ENCODE assay signal across 26 mouse cellular contexts in genomic region chr5:128694107-128694506, GRCm38 (mm10). TPM values are rescaled to one million over a fixed set of nuclear protein-coding genes. Genes with fewer than 3 reads are reported as not detected.
"Had no signal": no experiment of that assay in that cellular context is flagged by ENCODE, and none has a peak within 500 bp of the region (broad histone marks: within the 10 kb centered on the region; RNA-seq: fewer than 3 reads in every experiment).

No protein-coding gene starts in this region.

- ATAC-seq: intestine, embryonic 16.5 days; liver, postnatal 0 days had no signal

- H3K4me3 ChIP-seq: left cerebral cortex, adult 2 months; limb, embryonic 12.5 days; limb, embryonic 15.5 days; lung, embryonic 15.5 days; neural tube, embryonic 12.5 days had no signal

- H3K27me3 ChIP-seq: lung, embryonic 15.5 days; neural tube, embryonic 12.5 days had no signal

- H3K36me3 ChIP-seq: limb, embryonic 12.5 days; limb, embryonic 15.5 days; lung, embryonic 15.5 days; neural tube, embryonic 12.5 days had no signal

- H3K4me2 ChIP-seq: limb, embryonic 15.5 days; liver, embryonic 11.5 days; lung, embryonic 15.5 days; midbrain, embryonic 11.5 days; neural tube, embryonic 12.5 days had no signal

- H3K9me3 ChIP-seq: limb, embryonic 12.5 days; limb, embryonic 15.5 days; lung, embryonic 15.5 days; neural tube, embryonic 12.5 days had no signal

- DNase-seq: kidney, adult 18-20 months; kidney, adult 9 months; kidney, postnatal 14 days; kidney, postnatal 4 days; layer of hippocampus, postnatal 36 days; liver, postnatal 0 days; lung, postnatal 10 days; lung, postnatal 36 days; midbrain, embryonic 14.5 days; retina, postnatal 1 day; right cerebral cortex, postnatal 25 days; spleen, adult 18-20 months; thymus, adult 18-20 months; thymus, postnatal 36 days had no signal

- H3K27ac ChIP-seq: left cerebral cortex, adult 2 months; limb, embryonic 15.5 days; liver, embryonic 14.5 days; lung, embryonic 15.5 days; neural tube, embryonic 12.5 days; stomach, postnatal 0 days had no signal

- H3K9ac ChIP-seq: limb, embryonic 12.5 days; limb, embryonic 15.5 days; liver, embryonic 14.5 days; liver, postnatal 0 days; lung, embryonic 15.5 days; neural tube, embryonic 12.5 days had no signal

- H3K4me1 ChIP-seq: lung, embryonic 15.5 days; neural tube, embryonic 12.5 days had no signal

RNA-seq across cellular contexts. Expression of gene Piwil1, which starts 8.2 kb away (rescaled TPM):
- polyA plus RNA-seq: intestine, embryonic 16.5 days; limb, embryonic 12.5 days; limb, embryonic 15.5 days; liver, embryonic 11.5 days; liver, embryonic 14.5 days; liver, postnatal 0 days; lung, embryonic 15.5 days; stomach, embryonic 14.5 days; stomach, postnatal 0 days; urinary bladder, adult 2 months had no signal
